Mouse (Mus musculus) frontal cortex, adult 2 months (tissue): ENCODE results near the gene Dscam. TPM values are rescaled to one million over a fixed set of nuclear protein-coding genes. Genes with fewer than 3 reads are reported as not detected.

Source experiments
- DNase-seq, 2 experiments: peaks; one replicate each; pipeline ENCODE4 v3.0.0; 2022; ENCODE audit warnings: low spot score in 1 of 2; ENCODE audit errors: extremely low spot score in 1 of 2
- polyA plus RNA-seq: library from polyadenylated mRNA; depleted of rRNA; stranded (reverse); fragments of >200 nt; gene quantifications from 2 replicates; pipeline ENCODE4 v1.2.3, GENCODE M21; 2012

Dscam gene
- polyA plus RNA-seq, 1 experiment, result 23.6 TPM

GRCm38 (mm10) chr16:97026803-97027202 lies 143.7 kb downstream of the Dscam start:
- no peak for DNase-seq

DNA sequence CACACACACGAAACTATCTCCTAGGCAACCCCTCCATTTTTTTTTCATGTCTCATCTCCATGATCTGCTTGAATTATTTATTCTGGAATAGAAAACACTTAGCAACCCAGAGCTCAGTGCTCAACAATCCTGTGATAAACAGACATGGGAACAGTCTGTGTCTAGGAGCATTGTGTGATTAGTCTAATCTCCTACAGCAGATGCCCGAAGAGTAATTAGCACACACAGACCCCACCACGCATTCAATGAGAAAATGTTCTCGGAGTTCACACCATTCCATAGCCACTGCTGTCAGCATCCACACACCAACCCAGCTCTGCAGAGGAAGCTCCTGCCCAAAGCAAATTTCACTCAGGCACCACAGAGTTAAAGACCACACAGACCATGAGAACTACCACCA lies 146.1 kb downstream of the Dscam start:
- DNase-seq, result no peak

- DNase-seq, result no peak
Observed at GRCm38 (mm10) chr16:97021496-97021895, 149.1 kb downstream of the Dscam start.

DNA sequence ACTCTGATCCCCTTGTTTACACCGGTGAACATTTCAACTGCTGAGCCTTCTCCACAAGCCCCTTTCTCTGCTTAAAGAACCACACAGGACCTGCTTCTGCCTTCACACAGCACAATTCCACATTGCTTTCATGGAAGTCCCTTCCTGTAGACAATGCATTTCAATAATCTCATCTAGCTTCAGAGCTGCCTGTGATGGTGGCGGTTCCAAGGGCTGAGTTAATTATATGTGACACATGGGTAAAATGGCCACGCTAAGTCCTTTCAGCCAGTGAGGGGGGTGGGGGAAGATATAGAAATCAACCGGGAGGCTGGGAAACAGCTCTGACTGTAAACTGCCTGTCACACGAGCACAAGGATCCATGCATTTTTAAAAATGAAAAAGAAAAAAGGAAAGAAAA lies 152.2 kb downstream of the Dscam start:
- DNase-seq, result no peak

DNA sequence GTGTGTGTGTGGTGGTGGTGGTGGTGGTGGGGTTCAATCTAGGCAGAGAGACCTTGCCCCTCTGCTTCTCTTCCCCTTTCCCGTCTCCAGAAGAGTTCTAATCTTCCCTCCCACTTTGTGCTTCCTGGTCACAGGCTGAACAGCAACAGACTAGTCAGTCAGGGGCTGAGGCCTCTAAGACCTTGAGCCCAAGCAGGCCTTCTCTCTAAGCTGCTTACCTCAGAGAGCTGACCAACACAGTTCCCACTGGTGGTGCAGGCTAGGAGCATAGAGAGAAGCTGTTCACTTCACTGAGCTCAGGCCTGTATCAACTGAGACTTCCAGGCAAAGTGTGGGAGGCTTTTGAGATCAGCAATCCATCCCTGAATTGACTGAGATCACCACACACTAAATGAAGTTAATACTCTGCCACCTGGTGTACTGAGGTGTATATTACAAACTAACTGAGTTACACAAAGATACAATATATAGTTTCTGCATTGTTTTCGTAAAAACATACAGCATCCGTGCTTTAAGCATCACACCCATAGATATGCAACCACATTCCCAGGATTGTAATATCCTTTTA lies 153.3 kb downstream of the Dscam start:
- DNase-seq, result peak in 1 of 2 experiments; percentile 26

GRCm38 (mm10) chr16:97016244-97016850 lies 154.2 kb downstream of the Dscam start:
- peak in 1 of 2 experiments; percentile 30 for DNase-seq

- DNase-seq, result no peak
Observed at GRCm38 (mm10) chr16:97014343-97014742, 156.2 kb downstream of the Dscam start.

GRCm38 (mm10) chr16:97009116-97010055 lies 161.2 kb downstream of the Dscam start:
- DNase-seq, result peak; percentile 17 to 51

DNA sequence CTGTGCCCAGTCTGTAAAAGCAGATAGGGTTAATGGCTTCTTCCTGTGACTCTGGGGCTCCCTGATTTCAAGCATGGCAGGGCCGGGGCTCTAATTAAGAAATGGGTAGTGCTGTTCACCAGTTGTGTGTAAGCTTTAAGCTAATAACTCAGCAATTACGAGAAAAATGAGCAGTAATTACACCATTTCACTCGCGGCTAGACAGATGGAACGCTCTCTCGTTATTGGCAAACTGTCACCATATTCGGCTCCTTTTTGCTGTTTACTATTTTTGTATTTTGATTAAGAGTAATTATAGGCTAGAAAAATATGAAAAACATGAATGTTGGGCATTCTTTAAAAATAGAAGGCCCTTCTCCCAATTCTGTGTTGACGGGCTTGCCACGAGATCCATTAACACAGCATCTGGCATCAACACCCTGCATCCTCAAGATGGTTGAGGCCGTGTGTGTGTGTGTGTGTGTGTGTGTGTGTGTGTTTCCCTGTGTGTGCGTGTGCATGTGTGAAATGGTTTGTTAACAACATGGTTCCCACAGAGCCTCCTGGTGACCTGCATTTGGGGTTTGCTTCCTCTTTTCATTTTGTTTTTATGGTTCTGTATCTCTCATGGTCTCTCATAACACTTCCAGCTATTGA lies 162.5 kb downstream of the Dscam start:
- peak in 1 of 2 experiments; percentile 25 for DNase-seq

DNA sequence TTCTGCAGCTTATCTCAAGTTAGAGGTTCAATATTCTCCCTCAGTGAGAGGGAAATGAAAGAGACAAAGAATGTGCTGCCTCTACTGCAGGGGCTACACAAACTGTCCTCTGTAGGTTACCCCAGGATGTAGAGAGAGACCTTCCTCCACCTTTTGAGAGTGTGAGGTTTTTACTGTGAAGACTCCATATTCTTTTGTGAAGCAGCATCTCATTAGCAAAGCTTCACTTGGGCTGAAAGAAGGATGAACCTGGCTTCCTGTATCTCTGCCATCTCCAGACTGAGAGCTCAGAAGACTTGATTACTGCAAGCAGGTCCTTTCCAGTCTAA lies 163.7 kb downstream of the Dscam start:
- no peak for DNase-seq

GRCm38 (mm10) chr16:97006041-97006853 lies 164.3 kb downstream of the Dscam start:
- no peak for DNase-seq

DNA sequence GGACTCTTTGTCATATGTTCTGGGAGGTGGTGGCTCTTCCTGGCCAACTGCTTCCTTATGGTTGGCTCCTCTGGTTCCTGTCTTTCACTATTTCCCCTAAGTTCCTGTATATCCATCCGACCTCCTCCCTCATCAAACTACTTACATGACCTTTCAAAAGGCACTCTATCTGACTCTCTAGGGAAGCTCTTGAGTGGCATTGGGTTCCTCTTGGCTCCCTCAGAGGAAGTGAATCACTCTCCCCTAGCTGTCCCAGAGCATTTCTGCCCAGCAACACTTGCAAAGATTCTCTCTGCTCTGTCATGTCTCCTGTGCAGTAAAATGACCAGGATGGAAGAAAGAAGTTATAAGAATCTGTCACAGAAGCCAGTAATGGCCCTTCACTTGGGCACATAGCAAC lies 166.6 kb downstream of the Dscam start:
- DNase-seq, result no peak

- DNase-seq, result no peak
Observed at GRCm38 (mm10) chr16:97002837-97003236, 167.7 kb downstream of the Dscam start.

DNA sequence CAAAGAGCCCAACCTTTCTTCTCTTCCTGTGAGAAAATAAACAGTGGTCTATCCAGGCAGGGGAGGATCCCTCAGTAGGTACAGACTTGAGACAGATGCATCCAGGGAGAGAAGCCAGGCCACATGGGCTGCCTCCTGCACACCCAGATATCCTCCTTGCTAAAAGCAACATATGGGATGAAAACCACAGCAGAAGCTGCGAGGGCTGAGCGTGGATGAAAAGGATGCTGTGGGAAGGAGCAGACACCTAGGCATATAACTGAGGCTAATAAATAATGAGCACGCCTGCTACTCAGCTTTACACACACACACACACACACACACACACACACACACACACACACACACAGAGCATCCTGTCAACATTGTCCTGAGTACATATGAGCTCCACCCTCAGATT lies 168.4 kb downstream of the Dscam start:
- peak; percentile 72 to 85 for DNase-seq

DNA sequence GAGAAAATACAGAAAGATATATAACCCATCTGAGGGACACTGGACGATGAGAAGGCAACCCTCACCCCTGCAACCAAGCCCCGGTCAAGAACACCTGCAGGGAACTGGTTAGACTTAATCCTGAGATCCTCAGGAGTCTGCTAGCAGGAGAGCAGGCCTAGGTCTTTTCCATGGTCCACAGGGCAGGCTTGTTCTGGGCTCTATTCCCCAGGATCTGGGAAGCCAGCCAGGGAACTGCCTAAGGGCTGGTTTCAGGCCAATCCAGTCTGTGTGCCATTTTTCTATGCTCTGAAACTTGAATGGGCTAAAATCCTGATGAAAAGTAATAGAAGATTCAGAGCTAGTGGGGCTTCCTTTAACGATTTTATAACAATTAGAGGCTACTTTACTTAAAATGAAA lies 173.7 kb downstream of the Dscam start:
- peak in 1 of 2 experiments; percentile 76 for DNase-seq

- DNase-seq, result no peak
Observed at GRCm38 (mm10) chr16:96995858-96996257, 174.7 kb downstream of the Dscam start.

DNA sequence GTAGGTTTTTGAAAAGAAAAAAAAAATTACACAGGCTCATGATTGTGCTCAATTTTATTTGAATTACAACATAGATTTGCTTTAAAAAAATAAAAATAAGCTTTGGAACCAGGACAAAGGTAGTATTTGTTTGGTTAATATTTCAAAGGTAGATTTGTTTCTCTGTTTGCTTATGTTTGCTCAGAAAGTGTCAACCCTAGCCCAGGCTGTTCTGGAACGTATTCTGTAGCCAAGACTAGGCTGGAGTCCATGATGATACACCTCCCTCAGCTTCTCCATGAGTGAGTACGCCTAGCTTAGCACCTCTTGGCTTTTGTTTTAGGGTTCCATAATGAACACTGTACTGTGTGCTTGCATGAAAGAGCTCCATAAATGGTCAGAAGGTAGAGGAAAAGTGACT lies 183.2 kb downstream of the Dscam start:
- DNase-seq, result no peak

- no peak for DNase-seq
Observed at GRCm38 (mm10) chr16:96973300-96973699, 197.3 kb downstream of the Dscam start.

GRCm38 (mm10) chr16:96971768-96972167 lies 198.8 kb downstream of the Dscam start:
- DNase-seq, result no peak

- DNase-seq, result no peak
Observed at GRCm38 (mm10) chr16:96970412-96970811, 200.1 kb downstream of the Dscam start.
